Mouse (Mus musculus) lung, postnatal 0 days (tissue): ENCODE data around the gene Selenof. TPM values are rescaled to one million over a fixed set of nuclear protein-coding genes. Genes with fewer than 3 reads are reported as not detected.

ENCODE experiments used
- ATAC-seq: fragments of 200-750 bp; cut with Nextera tagmentation; 2 replicates; pipeline ENCODE4 v1.8.0; 2017; ENCODE audit warnings: moderate library complexity
- DNase-seq: peaks from one replicate; pipeline ENCODE4 v3.0.0-alpha.2; 2016; ENCODE audit warnings: low spot score
- H3K27ac ChIP-seq: fragments of 300-500 bp; sonication (generic); 2 replicates; pipeline ENCODE4 v1.5.1; 2014; ENCODE audit warnings: antibody characterized with exemption, mild to moderate bottlenecking, low read length, mixed read lengths
- H3K27me3 ChIP-seq: fragments of 300-500 bp; sonication (generic); replicated peaks from 2 replicates; pipeline ENCODE4 v1.6.1; 2014; ENCODE audit warnings: low read length, mixed read lengths; ENCODE audit not compliant: insufficient read depth
- H3K36me3 ChIP-seq: fragments of 300-500 bp; sonication (generic); 2 replicates; pipeline ENCODE4 v1.6.1; 2014; ENCODE audit warnings: low read length, mixed read lengths; ENCODE audit not compliant: insufficient read depth
- H3K4me1 ChIP-seq: fragments of 300-500 bp; sonication (generic); 2 replicates; pipeline ENCODE4 v1.6.1; 2014; ENCODE audit warnings: antibody characterized with exemption, low read depth, low read length, mixed read lengths; ENCODE audit not compliant: insufficient read depth
- H3K4me2 ChIP-seq: fragments of 300-500 bp; sonication (generic); replicated peaks from 2 replicates; pipeline ENCODE4 v1.6.1; 2014; ENCODE audit warnings: low read depth, mild to moderate bottlenecking, low read length, moderate library complexity, mixed read lengths
- H3K4me3 ChIP-seq: fragments of 300-500 bp; sonication (generic); 2 replicates; pipeline ENCODE4 v1.5.1; 2014; ENCODE audit warnings: low read depth, low read length
- H3K9ac ChIP-seq: fragments of 300-500 bp; sonication (generic); replicated peaks from 2 replicates; pipeline ENCODE4 v1.6.1; 2014; ENCODE audit warnings: low read depth, mild to moderate bottlenecking
- H3K9me3 ChIP-seq: fragments of 300-500 bp; sonication (generic); 2 replicates; pipeline ENCODE4 v1.6.1; 2016; ENCODE audit warnings: low read length, mixed read lengths
- CTCF ChIP-seq: IDR thresholded peaks from 2 replicates; pipeline ENCODE4 v1.5.1; 2016; ENCODE audit warnings: antibody characterized with exemption, mild to moderate bottlenecking
- EP300 ChIP-seq: IDR thresholded peaks from 2 replicates; pipeline ENCODE4 v1.6.1; 2016; ENCODE audit warnings: antibody characterized with exemption, mild to moderate bottlenecking, control low read depth
- WGBS: fragments of 180-500 bp; shearing (Covaris S2); extraction: QIAGEN DNeasy Blood & Tissue Kit; methylation state at CpG from one replicate; pipeline ENCODE4 v1.1.7; 2014; 5-methylcytosine and 5-hydroxymethylcytosine counted together
- polyA plus RNA-seq: library from polyadenylated mRNA; unstranded; fragments of >200 nt; fragmentation: Nextera tagmentation; extraction: Ambion mirVana; gene quantifications from 2 replicates; pipeline ENCODE4 v1.2.1, GENCODE M21; 2015

Gene Selenof
- polyA plus RNA-seq, 1 experiment from 2014 or later, result 926 TPM

DNA sequence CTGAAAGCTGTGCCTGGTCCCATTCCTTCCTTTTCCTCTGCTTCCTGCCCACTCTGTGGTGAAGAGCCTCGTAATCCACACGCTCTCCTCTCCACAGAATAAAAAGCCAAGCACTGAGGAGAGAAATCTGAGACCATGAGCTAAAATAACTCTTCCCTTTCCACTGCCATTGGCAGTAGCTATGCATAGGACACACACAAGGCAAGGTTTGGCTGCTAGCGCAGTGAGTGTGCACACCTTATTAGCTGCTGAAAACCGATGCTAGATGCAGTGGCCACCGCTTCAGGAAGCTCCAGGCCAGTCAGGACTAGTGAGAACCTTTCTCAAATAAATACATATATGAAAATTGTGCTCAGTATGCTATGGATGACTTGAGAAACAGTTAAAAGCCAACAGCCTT is 20.1 kb upstream of the Selenof start:
- no peak overlapping the region for H3K4me2 ChIP-seq
- no peak overlapping the region for H3K4me3 ChIP-seq
- DNase-seq, result no peak
- 88% methylated on average over 5 of the region's 5 CpGs for WGBS
- no peaks in the 10 kb centered on the region for H3K27me3 ChIP-seq
- no peak for ATAC-seq
- no peak for TF ChIP-seq CTCF
- no peak for TF ChIP-seq EP300
- H3K36me3 ChIP-seq, result no peaks in the 10 kb centered on the region
- no peaks in the 10 kb centered on the region for H3K9me3 ChIP-seq
- no peak overlapping the region for H3K27ac ChIP-seq
- H3K4me1 ChIP-seq, result peaks cover 9% of the 10 kb centered on the region; the same call in 1 of the 2 replicates
- no peak overlapping the region for H3K9ac ChIP-seq

DNA sequence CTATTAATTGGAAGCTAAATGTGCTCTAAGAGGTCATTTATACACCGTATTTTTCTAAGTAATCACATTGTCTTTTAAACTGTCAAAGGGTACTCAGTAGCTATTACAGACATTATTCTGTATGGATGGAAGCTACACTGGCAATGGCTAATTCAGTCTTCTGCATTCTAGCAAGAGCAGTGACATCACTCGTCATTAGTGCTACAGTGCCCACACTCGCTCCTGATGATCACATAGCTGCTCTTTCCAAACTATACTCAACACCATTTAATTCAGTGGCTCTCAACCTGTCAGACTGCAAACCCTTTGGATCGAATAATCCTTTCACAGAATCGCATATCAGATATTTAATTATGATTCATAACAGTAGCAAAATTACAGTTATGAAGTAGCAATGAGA is 19.4 kb upstream of the Selenof start:
- no peak overlapping the region for H3K9ac ChIP-seq
- no peaks in the 10 kb centered on the region for H3K36me3 ChIP-seq
- ATAC-seq (no peak), DNase-seq (no peak)
- no peak for TF ChIP-seq EP300
- TF ChIP-seq CTCF, result no peak
- WGBS, result 79% methylated on average over 5 of the region's 5 CpGs
- peaks cover 6% of the 10 kb centered on the region; the same call in 1 of the 2 replicates for H3K4me1 ChIP-seq
- no peak overlapping the region for H3K27ac ChIP-seq
- no peaks in the 10 kb centered on the region for H3K9me3 ChIP-seq
- no peaks in the 10 kb centered on the region for H3K27me3 ChIP-seq
- no peak overlapping the region for H3K4me2 ChIP-seq
- no peak overlapping the region for H3K4me3 ChIP-seq

DNA sequence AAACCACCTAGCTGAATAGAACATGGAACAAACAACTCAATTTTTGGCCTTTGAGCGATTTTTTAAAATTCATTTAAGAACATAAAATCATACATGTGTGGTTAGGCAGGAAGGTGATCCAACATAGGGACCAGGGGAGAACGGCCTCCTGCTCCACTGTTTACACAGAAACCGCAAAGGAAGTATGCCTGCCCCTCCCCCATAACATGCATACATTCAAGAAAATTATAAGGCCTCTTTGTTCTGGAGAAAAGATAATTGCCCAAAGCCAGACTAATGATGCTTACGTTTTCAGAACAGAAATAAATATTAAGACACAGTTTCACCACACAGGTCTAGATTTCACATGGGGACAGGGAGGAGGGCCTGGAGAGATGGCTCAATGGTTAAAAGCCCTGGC is 18.7 kb upstream of the Selenof start:
- Histone ChIP-seq H3K9me3 (no peaks in the 10 kb centered on the region), H3K4me3 (no peak overlapping the region), H3K27me3 (no peaks in the 10 kb centered on the region), H3K27ac (no peak overlapping the region), H3K4me1 (peaks cover 5% of the 10 kb centered on the region; the same call in 1 of the 2 replicates), H3K36me3 (no peaks in the 10 kb centered on the region), H3K4me2 (no peak overlapping the region), H3K9ac (no peak overlapping the region)
- ATAC-seq (no peak), DNase-seq (no peak)
- WGBS, result 22% methylated on average over 4 of the region's 4 CpGs
- TF ChIP-seq CTCF, result no peak

DNA sequence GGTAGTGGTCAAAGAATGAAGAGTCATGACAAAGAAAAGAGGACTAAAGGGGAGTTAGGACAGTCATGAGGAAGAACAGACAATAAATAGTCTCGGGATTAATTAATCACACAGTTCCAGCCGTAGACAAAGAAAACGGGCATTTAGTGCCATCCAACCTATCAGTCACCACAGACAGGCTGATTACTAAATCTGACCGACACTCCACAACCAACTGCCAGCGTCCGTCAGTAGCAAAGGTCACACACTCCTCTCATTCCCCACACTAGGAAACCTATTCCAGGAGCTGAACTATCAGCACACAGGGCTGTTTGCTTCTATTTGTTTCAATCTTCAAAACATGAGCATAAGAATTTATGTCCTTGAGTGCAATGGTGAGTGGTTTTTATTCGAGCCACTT is 16.2 kb upstream of the Selenof start:
- DNase-seq, result no peak
- TF ChIP-seq EP300 (no peak), CTCF (no peak)
- WGBS, result 60% methylated on average over 7 of the region's 7 CpGs
- H3K27me3 ChIP-seq, result no peaks in the 10 kb centered on the region
- no peak for ATAC-seq
- no peaks in the 10 kb centered on the region for H3K36me3 ChIP-seq
- no peak overlapping the region for H3K4me2 ChIP-seq
- no peaks in the 10 kb centered on the region for H3K9me3 ChIP-seq
- H3K4me3 ChIP-seq, result no peak overlapping the region
- no peak overlapping the region for H3K27ac ChIP-seq
- peaks cover 18% of the 10 kb centered on the region for H3K4me1 ChIP-seq
- H3K9ac ChIP-seq, result no peak overlapping the region

- no peaks in the 10 kb centered on the region for H3K27me3 ChIP-seq
- no peak overlapping the region for H3K27ac ChIP-seq
- no peaks in the 10 kb centered on the region for H3K36me3 ChIP-seq
- no peak for TF ChIP-seq EP300
- TF ChIP-seq CTCF, result no peak
- 83% methylated on average over 9 of the region's 9 CpGs for WGBS
- peaks cover 18% of the 10 kb centered on the region for H3K4me1 ChIP-seq
- H3K9me3 ChIP-seq, result no peaks in the 10 kb centered on the region
- no peak overlapping the region for H3K4me2 ChIP-seq
- no peak overlapping the region for H3K4me3 ChIP-seq
- no peak for DNase-seq
- H3K9ac ChIP-seq, result no peak overlapping the region
- ATAC-seq, result no peak
Observed at GRCm38 (mm10) chr3:144554503-144554902, 15.6 kb upstream of the Selenof start.

DNA sequence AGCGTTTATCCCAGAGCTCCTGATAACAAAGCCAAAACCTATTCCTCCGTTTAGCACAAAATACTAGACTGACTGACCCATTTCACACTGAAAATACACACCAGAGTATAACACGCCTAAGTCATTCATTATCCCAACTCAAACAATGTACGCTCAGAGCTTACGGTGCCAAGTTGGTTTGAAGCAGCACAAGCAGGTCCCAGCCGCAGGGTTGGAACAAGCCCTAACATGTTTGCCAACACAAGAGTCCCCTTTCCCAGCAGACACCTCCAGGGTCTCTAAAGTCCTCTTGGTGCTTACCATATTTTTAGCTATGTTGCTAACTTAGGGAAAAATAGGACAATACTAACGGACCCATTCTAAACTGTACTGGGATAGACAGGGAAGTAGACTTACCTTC is 15.0 kb upstream of the Selenof start:
- Histone ChIP-seq H3K9ac (no peak overlapping the region), H3K27ac (no peak overlapping the region), H3K4me1 (peaks cover 18% of the 10 kb centered on the region), H3K27me3 (no peaks in the 10 kb centered on the region), H3K36me3 (no peaks in the 10 kb centered on the region), H3K9me3 (no peaks in the 10 kb centered on the region), H3K4me3 (no peak overlapping the region), H3K4me2 (no peak overlapping the region)
- DNase-seq (no peak), ATAC-seq (no peak)
- TF ChIP-seq EP300 (no peak), CTCF (no peak)
- 66% methylated on average over 7 of the region's 7 CpGs for WGBS
